Mouse (Mus musculus): ENCODE measurements around the gene Acaa1a. TPM values are rescaled to one million over a fixed set of nuclear protein-coding genes. Genes with fewer than 3 reads are reported as not detected.

The Acaa1a gene
- 105 and 111 TPM in 2 replicates for polyA plus RNA-seq (2015; fragmentation: Nextera tagmentation; extraction: Ambion mirVana)

DNA sequence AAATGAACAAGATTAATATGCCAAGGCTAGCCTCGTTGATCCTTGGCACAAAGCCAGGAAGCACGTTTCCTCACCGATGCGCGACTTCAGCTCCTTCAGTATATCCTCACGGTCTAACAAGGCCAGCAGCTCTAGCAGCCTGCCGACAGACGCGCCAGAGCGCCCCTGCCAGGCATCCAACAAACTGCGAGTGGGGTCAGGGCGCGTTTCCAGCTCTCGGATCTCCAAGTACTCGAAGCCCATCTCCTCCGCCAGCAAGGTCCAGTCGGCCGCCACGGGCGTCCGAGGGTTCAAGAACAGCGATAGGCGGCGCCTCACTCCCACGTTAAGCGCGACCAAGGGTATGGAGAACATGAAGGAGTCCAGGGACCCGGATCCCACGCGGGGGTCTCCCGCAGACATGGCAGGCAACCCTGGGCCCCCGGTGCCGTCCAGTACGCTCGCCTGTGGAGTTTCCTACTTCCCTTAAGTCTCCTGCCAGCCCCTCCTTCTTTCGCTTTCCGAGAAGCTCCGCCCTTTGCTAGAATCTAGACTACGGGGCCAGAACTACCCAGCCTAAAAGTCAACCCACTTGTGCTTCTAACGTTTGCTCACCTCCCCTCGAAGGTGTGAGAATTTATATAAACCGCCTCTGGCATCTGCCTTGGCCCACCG, at the start of gene Acaa1a:
Gene Acaa1a (plus strand): TSS at position 119 of the 654 bp plus-strand sequence.
- Histone ChIP-seq H3K27ac (replicated peaks) (peak within 1 kb of the TSS; percentile 94), H3K9ac (replicated peaks) (peak within 1 kb of the TSS; percentile 95), H3K4me2 (replicated peaks) (peak within 1 kb of the TSS; percentile 75), H3K4me1 (peaks cover 29% of the 10 kb centered on the region), H3K9me3 (no peaks in the 10 kb centered on the region), H3K36me3 (peaks cover 8% of the 10 kb centered on the region), H3K4me3 (peak within 1 kb of the TSS; percentile 82), H3K27me3 (no peaks in the 10 kb centered on the region)
- WGBS = 3% methylated on average over 43 of the region's 43 CpGs
- no peak for ATAC-seq (replicated peaks)

DNA sequence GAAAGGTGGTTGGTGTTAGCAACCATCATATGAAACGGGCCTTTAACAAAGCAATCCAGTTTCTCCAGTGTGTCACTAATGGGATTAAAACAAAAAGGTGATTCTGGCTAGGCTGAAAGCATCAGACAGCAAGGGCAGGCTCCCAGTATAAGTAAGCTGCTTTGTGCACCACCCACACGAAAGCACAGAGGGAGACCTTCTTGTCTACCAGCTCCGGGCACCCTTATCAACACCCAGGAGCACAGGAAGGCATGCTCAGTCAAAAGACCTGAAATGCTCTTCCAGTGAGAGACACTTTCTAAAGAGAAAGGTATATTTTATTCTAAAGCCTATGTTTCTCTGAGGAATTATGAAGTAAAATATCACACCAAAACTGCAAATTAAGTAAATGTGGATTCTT, 48.7 kb upstream of the Acaa1a start:
- no peaks in the 10 kb centered on the region for H3K27me3 ChIP-seq
- H3K9ac ChIP-seq (replicated peaks) = no peak overlapping the region
- H3K4me1 ChIP-seq = no peaks in the 10 kb centered on the region
- no peak overlapping the region for H3K4me3 ChIP-seq
- peaks cover 2% of the 10 kb centered on the region; the same call in 1 of the 2 replicates for H3K36me3 ChIP-seq
- WGBS = 70% methylated on average over 3 of the region's 3 CpGs
- H3K27ac ChIP-seq (replicated peaks) = no peak overlapping the region
- H3K9me3 ChIP-seq = no peaks in the 10 kb centered on the region
- ATAC-seq (replicated peaks) = no peak
- H3K4me2 ChIP-seq (replicated peaks) = no peak overlapping the region

DNA sequence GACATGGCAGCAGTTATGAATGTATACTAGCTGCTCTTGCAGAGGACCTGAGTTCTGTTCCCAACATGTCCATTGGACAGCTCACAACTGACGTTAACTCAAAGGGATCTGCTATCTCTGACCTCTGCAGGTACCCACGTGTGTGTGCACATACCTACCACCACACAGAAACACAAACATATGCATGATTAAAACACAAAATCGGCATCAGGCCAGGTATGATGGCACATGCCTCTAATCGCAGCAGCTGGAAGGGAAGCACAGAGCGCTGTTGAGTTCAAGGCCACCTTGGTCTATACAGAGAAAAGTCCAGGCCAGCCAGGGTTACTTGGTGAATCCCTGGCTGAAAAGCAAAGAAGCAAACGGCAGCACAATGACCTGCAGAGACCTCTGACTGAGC, 41.8 kb upstream of the Acaa1a start:
- WGBS = 91% methylated on average over 6 of the region's 6 CpGs
- no peaks in the 10 kb centered on the region for H3K9me3 ChIP-seq
- no peak overlapping the region for H3K4me3 ChIP-seq
- H3K36me3 ChIP-seq = peaks cover 11% of the 10 kb centered on the region
- H3K27ac ChIP-seq (replicated peaks) = no peak overlapping the region
- ATAC-seq (replicated peaks) = no peak
- H3K9ac ChIP-seq (replicated peaks) = no peak overlapping the region
- no peak overlapping the region for H3K4me2 ChIP-seq (replicated peaks)
- H3K27me3 ChIP-seq = no peaks in the 10 kb centered on the region
- no peaks in the 10 kb centered on the region for H3K4me1 ChIP-seq

DNA sequence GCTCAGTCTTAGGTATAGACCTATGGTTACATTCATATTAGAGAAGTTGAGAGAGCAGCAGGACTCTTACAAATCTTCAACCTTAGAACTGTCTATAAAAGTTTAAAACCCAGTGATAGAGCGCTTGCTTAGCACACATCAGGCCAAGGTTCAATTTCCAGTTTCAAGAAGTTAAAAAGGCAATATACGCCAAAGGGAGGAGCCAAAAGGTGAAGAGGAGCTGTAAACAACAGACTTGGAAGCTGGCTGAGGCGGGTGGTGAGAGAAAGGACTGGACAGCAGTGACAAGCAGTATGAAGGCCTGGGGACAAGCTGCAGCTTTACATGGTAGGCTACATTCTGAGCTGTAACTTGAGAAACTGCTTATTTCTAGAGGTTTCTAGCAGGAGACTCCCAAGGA, 40.9 kb upstream of the Acaa1a start:
- Histone ChIP-seq H3K9me3 (no peaks in the 10 kb centered on the region), H3K4me3 (no peak overlapping the region), H3K4me2 (replicated peaks) (no peak overlapping the region), H3K4me1 (no peaks in the 10 kb centered on the region), H3K9ac (replicated peaks) (no peak overlapping the region), H3K27ac (replicated peaks) (no peak overlapping the region), H3K36me3 (peaks cover 11% of the 10 kb centered on the region), H3K27me3 (no peaks in the 10 kb centered on the region)
- ATAC-seq (replicated peaks) = no peak
- 92% methylated on average over 3 of the region's 3 CpGs for WGBS

DNA sequence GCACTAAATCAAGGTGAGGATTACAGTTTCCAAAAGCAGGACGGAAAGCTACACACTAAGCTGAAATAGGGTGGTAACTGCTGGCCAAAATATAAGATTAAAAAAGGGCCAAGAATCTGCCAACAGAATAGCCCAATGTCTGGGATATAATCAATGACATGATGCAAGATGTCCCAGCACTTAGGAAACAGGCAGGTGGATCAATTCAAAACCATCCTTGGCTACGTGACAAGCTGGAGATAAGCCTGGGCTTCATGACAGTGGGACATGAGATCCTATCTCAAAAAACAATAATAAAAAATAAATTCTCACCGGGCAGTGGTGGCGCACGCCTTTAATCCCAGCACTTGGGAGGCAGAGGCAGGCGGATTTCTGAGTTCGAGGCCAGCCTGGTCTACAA, 33.6 kb upstream of the Acaa1a start:
- Histone ChIP-seq H3K9ac (replicated peaks) (no peak overlapping the region), H3K36me3 (peaks cover 11% of the 10 kb centered on the region), H3K9me3 (no peaks in the 10 kb centered on the region), H3K4me3 (no peak overlapping the region), H3K27ac (replicated peaks) (no peak overlapping the region), H3K27me3 (no peaks in the 10 kb centered on the region), H3K4me1 (no peaks in the 10 kb centered on the region), H3K4me2 (replicated peaks) (no peak overlapping the region)
- no peak for ATAC-seq (replicated peaks)
- 95% methylated on average over 7 of the region's 7 CpGs for WGBS

DNA sequence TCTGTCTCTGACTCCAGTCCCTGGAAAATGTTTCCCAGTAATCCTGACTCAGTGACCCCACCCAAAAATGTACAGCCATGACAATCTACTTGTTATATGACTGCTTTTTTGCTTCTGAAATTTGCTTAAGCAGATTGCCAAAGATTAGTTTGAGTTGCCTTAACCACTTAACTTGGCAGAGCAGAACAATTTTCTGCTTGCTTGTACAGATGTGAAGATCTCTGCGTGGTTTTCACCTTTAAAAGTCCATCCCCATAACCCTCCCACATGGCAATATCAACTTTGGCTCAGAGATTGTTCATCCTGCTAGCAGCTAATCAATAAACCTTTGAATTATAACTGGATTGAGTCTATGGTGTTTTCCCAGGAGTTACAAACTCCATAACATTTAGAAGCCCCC, 30.4 kb upstream of the Acaa1a start:
- Histone ChIP-seq H3K4me1 (no peaks in the 10 kb centered on the region), H3K36me3 (no peaks in the 10 kb centered on the region), H3K27ac (replicated peaks) (no peak overlapping the region), H3K27me3 (no peaks in the 10 kb centered on the region), H3K9me3 (no peaks in the 10 kb centered on the region), H3K4me3 (no peak overlapping the region), H3K9ac (replicated peaks) (no peak overlapping the region), H3K4me2 (replicated peaks) (no peak overlapping the region)
- WGBS = 96% methylated on average over 1 of the region's 1 CpGs
- no peak for ATAC-seq (replicated peaks)

DNA sequence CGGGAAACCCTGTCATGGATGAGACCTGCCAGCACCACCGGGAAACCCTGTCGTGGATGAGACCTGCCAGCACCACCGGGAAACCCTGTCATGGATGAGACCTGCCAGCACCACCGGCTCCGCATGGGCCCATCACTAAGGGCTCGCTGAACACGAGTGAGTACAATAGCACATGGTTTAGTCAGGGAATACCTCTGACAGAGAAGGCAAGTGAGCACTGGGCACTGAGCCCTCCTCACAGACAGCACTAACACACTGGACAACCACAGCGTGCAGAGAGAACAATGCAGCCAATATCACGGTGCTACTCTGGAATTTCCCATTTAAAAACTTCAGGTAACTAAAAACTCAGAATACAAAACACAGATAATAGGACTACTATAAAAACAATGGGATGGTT, 26.4 kb upstream of the Acaa1a start:
- Histone ChIP-seq H3K4me2 (replicated peaks) (no peak overlapping the region), H3K27me3 (no peaks in the 10 kb centered on the region)
- WGBS = 87% methylated on average over 10 of the region's 10 CpGs

DNA sequence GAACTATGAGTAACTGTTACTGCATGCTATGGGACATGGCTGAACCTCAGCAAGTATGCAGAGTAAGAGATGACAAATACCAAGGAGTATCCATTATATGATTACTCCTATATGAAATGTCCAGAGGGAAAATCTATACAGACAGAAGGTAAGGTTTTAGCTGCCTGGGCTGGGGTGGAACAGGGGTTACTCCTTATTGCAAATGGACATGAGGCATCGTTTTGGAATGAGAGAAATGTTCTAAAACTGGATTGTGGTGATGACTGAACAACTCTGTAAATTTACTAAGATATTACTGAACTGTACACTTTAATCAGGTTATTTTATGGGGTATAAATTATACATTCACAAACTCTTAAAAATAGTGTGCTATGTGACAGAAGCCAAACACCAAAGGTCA, 20.6 kb upstream of the Acaa1a start:
- Histone ChIP-seq H3K9ac (replicated peaks) (no peak overlapping the region), H3K36me3 (no peaks in the 10 kb centered on the region), H3K9me3 (no peaks in the 10 kb centered on the region), H3K4me2 (replicated peaks) (no peak overlapping the region), H3K27me3 (no peaks in the 10 kb centered on the region), H3K4me1 (peaks cover 30% of the 10 kb centered on the region), H3K4me3 (no peak overlapping the region), H3K27ac (replicated peaks) (no peak overlapping the region)
- no peak for ATAC-seq (replicated peaks)
- 89% methylated on average over 1 of the region's 1 CpGs for WGBS

More for the DNA sequence above, 26.4 kb upstream of the Acaa1a start:
- no peaks in the 10 kb centered on the region for H3K4me1 ChIP-seq
- no peaks in the 10 kb centered on the region for H3K9me3 ChIP-seq
- no peak for ATAC-seq (replicated peaks)
- H3K9ac ChIP-seq (replicated peaks) = no peak overlapping the region
- H3K4me3 ChIP-seq = no peak overlapping the region
- no peak overlapping the region for H3K27ac ChIP-seq (replicated peaks)
- no peaks in the 10 kb centered on the region for H3K36me3 ChIP-seq

DNA sequence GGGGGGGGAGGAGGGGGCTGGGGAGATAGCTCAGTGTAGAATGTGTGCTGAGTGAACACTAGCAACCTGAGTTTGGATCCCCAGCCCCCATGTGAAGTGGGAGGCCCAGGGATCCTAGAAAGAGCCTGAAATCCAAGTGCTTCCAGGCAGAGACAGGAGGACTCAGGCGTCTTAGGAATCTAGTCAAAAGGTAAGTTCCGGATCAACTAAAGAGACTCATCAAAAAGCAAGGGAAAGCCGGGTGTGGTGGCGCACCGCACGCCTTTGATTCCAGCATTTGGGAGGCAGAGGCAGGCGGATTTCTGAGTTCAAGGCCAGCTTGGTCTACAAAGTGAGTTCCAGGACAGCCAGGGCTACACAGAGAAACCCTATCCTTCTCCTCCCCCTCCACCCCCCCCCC, 19.0 kb upstream of the Acaa1a start:
- peak overlapping the region; percentile 95 for H3K4me2 ChIP-seq (replicated peaks)
- H3K4me1 ChIP-seq = peaks cover 30% of the 10 kb centered on the region
- WGBS = 82% methylated on average over 7 of the region's 7 CpGs
- peak overlapping the region; percentile 78; the same call in 1 of the 2 replicates for H3K4me3 ChIP-seq
- H3K27ac ChIP-seq (replicated peaks) = no peak overlapping the region
- H3K9ac ChIP-seq (replicated peaks) = no peak overlapping the region; the same call in 1 of the 2 replicates
- H3K9me3 ChIP-seq = no peaks in the 10 kb centered on the region
- H3K27me3 ChIP-seq = no peaks in the 10 kb centered on the region
- no peak for ATAC-seq (replicated peaks)
- no peaks in the 10 kb centered on the region for H3K36me3 ChIP-seq

DNA sequence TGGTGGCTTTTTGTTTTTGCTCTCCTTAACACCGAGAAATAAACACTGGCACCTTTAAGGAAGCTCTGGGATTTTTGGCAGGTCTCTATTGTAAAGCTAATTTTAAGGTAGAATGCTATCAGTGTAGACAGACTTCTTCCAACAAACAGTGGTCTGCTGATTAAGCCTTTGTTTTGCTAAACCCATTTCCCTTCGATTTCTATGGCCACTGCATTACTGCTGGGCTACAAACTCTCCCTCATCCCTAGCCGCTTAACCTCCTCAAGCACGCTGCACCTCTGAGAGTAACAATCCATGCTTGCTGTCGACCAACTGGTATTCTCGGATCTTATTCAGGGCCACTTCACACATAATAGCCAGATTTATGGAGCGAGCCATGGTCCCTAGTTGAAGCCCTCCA, 18.5 kb upstream of the Acaa1a start:
- no peaks in the 10 kb centered on the region for H3K27me3 ChIP-seq
- H3K4me2 ChIP-seq (replicated peaks) = peak overlapping the region; percentile 95
- WGBS = 7% methylated on average over 7 of the region's 7 CpGs
- H3K4me3 ChIP-seq = peak overlapping the region; percentile 78
- H3K4me1 ChIP-seq = peaks cover 30% of the 10 kb centered on the region
- peak overlapping the region; percentile 85 for H3K9ac ChIP-seq (replicated peaks)
- H3K36me3 ChIP-seq = no peaks in the 10 kb centered on the region
- H3K9me3 ChIP-seq = no peaks in the 10 kb centered on the region
- no peak for ATAC-seq (replicated peaks)
- no peak overlapping the region for H3K27ac ChIP-seq (replicated peaks)

DNA sequence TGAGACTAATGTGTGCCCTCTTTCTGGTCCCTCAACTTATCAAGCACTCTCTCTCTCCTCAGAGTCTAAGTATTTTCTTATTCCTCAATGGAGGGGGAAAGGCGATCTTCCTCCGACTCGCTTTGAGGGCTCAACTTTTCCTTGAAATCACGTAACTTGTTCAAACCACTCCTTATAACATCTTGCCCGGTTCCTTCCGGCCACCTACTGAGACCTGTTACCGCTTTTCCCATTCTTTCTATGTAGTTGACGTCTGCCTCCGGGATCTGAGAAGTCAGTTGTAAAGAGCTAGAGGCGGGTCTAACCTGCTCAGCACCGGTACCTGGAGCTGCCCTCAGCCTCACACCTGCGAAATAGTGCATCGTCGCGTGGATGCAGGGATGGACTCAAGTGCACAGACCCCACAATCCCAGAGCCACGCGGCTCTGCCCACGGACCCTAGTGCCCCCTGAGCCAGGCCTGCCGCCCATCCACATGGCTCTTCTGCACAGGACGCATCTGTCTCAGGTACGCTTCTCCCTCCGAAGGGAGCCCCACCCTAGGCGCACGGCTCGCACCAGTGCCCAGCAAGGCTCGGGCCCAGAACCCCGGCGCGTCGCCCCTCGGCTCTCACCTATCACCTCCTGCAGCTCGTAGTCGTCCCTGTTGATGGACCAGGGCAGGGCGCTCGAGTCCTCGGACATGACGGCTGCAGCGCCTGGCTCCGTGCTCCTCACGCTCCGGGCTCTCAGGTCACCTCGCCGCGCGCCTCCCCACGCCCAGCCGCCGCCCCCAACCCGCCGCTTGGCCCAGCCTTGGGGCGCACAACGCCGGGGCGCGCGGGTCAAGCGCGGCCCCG, 17.9 kb upstream of the Acaa1a start:
- WGBS = under 1% methylated on average over 53 of the region's 59 CpGs
- Histone ChIP-seq H3K36me3 (no peaks in the 10 kb centered on the region), H3K27ac (replicated peaks) (peak overlapping the region; percentile 95), H3K9ac (replicated peaks) (peak overlapping the region; percentile 85), H3K4me2 (replicated peaks) (peak overlapping the region; percentile 95), H3K4me1 (peaks cover 30% of the 10 kb centered on the region), H3K4me3 (peak overlapping the region; percentile 78), H3K9me3 (no peaks in the 10 kb centered on the region), H3K27me3 (no peaks in the 10 kb centered on the region)
- peak; percentile 24 for ATAC-seq (replicated peaks)

Measured in forebrain, embryonic 15.5 days (tissue).